Mouse (Mus musculus) layer of hippocampus, adult 9-10 months (tissue): ENCODE data around the gene Obsl1.

Source experiments
- DNase-seq: peaks from one replicate; pipeline ENCODE4 v3.0.0; 2022; ENCODE audit warnings: low spot score

Obsl1 gene

DNA sequence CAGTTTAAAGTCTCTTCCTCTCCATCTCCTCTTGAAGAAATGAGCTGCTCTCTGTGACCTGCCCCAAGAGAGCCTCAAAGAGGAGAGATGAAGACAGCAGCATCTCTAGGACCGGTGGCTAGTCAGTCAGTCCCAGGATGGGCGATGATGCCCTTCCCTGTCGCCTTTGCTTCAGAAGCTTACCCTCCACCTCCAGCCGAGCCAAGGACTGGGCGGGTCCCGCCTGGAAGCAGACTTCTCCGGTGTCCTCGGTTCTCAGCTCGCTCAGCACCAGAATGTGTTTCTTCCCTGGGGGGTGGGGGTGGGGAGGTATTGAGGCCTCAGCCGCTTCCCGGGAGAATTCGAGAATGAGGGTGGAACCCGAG is 19.2 kb downstream of the Obsl1 start:
- DNase-seq: no peak

DNA sequence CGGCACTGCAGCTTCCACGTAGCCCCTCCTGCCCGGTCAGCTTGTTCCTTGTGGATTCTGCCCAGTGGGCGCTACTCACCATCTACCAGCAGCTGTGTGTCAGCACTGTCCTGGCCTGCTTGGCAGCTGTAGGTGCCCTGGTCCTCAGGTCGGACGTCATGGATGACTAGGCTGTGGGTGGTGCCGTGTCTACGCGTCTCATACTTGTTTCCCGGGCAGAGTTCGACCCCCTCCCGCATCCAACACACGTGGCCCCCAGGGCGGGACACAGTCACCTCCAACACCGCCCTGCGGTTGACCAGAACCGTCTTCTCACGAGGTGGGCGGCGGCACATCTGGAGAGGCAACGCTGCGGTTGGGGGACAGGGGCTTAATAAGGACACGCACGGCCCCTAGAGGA is 19.7 kb downstream of the Obsl1 start:
- no peak for DNase-seq

DNA sequence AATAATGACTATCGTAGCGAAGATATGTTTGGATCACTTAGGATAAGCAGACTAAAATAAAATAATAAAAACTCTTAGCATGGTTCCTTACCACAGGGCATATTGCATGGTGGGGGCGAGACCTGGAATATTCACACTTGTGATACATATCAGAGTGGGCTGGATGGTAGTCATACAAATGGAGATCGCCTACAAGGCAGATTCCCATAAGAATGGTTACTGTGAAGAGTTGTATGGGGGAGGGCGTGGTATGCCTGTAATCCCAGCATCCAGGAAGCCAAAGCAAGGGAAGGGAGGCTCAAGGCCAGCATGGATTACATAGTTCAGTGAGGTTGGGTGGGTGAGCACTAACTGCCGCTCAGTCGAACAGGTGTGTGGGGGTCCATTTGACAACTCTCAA is 25.5 kb downstream of the Obsl1 start:
- DNase-seq: no peak

DNA sequence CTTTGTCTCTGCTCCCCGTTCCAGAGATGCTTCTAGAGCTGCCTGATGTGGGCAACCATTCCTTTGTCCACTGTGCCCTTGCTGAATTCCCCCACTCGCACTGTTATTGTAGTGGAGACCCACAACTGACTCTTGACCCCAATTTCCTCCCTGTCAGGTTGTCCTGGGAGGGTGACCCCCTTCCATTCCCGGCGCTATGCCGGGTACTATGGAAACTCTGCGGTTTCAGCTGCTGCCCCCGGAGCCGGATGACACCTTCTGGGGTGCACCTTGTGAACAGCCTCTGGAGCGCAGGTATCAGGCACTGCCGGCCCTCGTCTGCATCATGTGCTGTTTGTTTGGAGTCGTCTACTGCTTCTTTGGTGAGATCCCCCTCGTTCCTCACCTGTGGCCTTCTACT is 26.2 kb downstream of the Obsl1 start:
- DNase-seq: no peak

DNA sequence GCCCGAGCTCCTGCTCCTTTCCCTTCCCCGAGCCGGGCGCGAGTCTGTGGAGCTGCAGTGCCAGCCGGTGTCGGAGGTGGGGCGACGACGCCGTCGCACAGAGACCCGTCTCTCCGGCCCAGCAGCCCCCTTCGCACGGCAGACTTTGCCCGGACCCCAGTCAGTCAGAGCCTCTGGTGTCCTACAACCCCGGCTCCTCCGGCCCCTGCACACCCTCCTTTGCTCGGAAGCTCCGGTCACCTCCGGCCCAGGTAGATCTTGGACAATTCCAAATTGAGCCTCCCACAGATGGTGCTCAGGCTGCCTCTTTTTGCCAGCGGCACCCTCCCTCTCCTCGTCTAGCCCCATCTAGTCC is 26.6 kb downstream of the Obsl1 start:
- no peak for DNase-seq

DNA sequence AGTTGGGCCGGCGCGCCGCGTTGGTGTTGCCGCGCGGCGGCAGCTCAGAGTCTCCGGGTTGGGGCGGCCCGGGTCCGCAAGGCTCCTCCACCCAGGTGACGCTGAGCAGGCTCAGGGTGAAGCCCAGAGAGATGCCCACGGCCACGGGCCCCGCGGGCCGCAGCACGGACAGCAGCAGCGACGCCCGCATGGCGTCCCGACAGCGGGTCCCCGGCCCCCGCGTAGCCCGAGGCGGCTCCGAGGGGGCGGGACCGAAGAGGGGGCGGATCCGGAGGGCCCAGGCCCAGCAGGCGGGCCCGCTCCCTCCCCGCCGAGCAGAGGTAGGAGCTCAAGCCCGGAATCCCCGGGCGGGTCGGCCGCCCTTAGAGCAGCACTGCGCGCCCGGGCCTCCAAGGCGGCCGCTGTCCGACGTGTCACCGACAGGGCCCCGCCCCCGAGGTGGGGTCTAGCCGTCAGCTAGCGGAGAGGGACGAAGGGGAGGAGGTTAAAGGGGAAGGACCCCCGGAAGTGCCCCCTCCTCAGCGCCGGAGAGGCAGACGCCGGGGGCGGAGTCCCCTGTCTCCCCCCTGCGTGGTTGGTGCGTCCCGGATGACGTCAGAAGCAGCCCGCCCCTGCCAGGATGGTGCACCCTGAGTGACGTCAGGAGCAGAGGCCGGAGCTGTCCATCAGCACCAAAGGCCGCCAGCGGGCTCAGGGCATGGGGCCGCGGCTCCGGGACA is 27.2 kb downstream of the Obsl1 start, which contains the start of the genes Chpf and Tmem198:
Gene Chpf (minus strand): TSS at position 392 of the 719 bp plus-strand sequence.
Gene Tmem198 (plus strand): TSS at position 617 of the 719 bp plus-strand sequence.
- peak; percentile 90 for DNase-seq

DNA sequence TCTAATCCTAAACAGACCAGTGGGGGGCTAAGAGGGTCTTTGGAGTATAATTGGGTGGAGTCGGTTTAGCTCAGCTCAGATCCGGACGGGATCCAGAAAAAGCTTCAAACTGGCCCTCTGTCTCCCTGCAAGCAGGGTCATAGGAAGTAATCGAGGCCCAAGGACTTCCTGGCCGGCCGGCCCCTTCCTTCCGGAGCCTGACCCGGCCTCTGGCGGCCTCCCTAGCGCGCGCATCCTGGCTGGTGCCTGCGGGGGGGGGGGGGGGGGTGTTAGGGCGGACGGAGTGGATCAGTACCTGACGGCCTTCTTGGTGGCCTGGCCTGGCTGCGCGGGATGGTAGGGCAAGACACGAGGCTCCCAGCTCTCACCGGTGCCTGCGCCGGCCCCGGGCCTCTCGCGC is 27.8 kb downstream of the Obsl1 start:
- no peak for DNase-seq

DNA sequence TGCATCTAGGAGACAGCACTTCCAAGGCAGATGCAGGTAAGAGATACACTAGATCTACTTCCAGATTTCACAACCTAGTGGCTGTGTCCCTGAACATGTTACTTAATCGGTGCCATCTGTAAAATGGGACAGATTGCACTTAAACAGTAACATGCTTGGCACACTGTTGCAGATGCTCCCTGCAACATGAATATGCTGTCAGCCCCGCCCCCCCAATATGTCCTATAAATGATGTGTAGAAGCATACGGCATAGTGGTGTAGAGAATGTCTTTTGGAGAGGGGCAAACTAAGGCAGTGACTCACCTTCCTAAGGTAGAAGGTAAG is 28.3 kb downstream of the Obsl1 start:
- no peak for DNase-seq

DNA sequence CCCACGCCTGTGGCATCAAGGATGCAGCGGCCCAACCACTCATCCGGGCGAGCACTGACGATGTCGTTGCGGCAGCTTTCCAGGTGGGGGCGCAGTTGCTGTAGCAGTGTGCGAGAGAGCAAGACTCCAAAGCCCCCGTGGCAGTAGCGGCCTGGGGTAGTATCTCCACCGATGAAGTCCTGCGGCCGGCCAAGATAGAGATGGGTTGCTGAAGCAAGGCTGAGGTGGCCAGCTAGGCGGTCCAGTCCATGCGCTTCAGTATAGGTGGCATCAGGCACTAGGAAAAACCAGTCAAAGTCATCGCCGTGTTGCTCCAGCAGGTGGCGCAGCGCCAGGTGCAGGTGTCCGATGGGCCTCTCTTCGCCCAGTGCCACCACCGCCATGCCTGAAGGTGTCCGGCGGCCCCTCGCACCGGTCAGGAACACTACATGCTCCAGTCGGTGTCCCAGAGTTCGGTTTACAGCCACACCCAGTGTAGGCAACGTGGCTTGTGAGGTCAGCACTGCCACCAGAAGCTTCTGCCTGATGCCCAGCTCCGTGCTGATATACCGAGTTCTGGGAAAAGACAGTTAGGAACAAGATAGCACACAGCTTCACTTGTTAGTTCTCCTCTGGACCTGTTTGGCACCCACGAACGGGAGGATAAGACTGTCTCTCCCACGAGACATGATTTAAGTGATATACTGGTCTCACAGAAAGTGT is 28.8 kb downstream of the Obsl1 start:
- DNase-seq: no peak

DNA sequence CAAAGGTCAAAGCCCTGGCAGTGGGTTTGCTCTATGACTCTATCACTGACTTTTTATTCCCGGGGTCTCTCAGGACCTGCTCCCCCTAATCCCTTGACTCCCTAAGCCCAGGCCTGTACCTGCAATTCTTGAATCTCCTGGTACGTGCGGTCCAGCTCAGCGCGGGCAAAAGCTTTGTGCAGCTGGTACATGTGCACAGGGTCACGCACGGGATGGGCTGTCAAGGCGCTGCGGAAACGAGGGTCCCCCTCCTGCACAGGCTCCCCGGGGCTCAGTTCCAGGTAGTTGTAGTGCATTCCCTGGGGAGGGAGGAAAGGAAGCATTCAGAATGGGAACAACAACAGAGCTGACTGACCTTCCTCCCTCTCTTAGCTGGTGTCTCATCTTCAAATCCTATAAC is 29.8 kb downstream of the Obsl1 start:
- no peak for DNase-seq

DNA sequence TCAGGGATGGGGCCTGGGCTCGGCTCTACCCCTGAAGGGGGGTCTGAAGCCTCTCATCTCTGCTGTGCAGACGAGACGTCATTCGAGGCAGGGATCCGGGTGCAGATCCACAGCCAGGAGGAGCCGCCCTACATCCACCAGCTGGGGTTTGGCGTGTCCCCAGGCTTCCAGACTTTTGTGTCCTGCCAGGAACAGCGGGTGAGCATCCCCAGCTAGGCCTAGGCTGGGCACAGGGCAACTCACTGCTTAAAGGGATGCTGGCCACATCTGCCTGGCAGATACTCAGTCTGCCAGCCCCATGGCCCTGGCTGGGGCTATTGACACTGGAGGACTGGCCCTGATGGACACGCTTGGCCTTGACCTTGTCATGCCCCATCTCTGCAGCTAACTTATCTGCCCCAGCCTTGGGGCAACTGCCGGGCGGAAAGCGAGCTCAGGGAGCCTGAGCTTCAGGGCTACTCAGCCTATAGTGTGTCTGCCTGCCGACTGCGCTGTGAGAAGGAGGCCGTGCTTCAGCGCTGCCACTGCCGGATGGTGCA is 36.9 kb downstream of the Obsl1 start:
- DNase-seq: no peak

DNA sequence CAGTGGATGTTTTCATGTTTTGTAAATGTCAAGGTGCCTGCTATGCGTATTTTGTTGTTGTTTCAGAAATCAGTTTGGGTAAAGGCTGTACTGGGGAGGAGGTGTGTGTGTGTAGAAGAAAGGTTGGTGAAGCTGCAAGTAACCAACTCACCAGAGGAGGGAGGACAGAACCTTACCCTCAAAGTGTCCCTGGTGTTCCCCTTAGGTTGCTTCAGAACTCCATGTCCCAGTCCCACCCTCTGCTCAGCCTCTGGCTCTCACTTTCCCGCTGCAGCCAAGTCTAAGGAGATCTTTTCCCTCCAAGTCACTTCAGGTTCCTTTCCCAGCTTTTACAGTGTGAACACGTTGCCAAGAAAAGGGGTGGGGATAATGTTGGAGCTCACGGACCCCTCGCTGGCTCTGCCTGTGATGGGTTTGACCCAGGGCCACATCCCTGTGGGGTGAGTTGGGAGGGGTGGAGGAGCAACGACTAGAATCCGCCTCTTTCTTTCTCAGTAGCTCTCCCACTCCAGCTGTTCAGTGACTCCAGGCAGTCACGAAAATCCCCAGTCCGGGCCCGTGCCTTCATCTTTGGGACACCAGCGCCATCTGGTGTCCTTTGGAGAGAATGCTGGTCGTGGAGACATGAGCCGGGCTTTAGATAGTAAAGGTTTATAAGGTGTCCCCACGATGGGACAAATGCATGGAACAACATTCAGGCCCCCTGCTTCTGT is 38.9 kb downstream of the Obsl1 start:
- peak; percentile 77 for DNase-seq

DNA sequence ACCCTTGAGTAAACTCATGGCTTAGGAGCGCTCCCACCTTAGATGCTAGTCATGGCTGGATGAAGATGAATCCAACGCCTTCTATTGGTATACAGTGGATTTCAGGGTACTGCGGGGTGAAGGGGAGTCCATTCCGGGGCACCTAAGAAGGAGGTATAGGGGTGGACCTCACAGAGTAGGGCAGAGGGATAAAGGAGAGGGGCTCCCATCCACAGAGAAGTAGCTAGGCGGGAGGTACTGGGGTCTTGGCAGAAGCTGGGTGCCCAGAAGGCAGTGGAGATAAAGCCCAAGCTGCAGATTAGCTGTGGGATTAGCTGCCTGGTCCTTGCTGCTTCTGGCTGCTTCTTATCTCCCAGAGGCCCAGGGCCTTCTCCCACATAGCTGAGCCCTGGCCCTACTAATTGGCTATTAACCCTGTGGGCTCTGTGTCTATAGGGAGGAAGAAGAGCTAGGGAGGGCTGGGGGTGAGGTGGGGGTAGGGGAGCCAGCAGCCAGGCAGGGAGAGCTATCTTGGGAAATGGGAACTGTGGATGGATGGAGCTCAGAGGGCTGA is 42.5 kb downstream of the Obsl1 start:
- no peak for DNase-seq

DNA sequence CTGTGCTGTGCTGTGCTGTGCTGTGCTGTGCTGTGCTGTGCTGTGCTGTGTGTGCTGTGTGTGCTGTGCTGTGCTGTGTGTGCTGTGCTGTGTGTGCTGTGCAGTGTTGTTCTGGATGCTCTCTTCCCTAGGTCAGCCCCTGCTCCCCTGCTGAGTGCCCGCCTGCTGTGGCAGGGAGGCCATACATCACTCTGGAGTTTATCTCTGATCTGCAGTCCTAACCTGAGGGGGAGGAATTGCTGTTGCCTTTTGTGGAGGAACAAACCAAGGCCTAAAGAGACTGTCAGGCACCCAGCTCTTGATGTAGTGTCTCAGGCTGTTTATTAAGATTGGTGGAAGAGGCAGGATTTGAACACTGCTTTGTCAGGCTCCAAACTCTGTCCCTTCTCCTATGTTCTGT is 43.6 kb downstream of the Obsl1 start:
- DNase-seq: no peak

DNA sequence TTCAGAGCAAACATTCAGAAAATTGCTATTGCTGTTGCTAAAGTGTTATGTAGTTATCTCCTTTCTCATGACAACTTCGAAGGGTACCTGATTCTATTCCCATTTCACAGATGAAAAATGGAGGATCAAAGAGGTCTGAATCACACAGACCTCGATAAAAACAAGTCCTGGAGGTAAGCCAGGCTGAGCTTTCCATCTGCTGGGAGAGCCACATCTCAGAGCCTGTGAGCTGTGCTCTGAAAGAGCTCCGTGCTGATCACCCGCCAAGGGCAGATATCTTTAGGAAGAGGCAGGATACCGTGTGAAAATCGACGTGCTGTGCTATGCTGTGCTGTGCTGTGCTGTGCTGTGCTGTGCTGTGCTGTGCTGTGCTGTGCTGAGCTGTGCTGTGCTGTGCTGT is 46.0 kb downstream of the Obsl1 start:
- no peak for DNase-seq

DNA sequence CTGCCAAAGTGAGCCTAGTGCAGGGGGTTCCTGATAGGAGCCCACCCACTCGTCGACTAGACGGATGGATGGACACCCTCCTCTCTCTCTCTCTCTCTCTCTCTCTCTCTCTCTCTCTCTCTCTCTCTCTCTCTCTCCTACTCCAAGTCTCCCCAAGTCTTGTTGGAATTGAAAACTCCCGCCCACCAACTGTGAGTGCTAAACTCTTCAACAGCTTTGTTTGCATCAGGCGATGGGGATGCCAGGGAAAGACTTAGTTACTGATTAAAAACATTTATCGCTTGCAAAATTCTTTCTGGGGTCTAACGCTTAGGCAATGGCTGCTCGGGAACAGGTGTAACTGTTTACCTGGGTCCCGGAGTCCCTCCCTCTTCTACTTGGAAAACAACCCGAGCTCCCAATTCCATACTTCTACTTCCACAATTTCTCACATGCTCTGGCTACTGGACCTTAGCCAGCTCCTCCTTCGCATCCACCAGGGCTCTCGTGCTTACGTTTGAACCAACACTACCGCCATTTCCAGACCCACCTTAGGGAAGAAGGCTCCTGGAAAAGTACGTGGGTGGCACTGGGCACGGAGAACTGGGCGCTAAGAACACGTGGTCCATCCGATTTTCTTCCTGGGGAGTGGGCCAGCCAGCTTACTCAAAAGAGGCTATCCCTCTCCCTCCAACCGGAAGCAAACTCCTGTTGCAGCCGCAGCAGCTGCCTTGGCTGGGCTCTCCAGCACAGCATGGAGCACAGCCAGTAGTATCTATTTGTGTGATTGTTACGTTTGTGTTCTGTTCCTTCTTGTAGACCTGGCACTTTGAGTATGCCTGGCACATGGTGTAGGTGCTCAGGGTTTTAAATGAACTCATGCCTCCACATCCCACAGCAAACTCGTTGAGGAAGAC is 47.2 kb downstream of the Obsl1 start:
- DNase-seq: no peak

DNA sequence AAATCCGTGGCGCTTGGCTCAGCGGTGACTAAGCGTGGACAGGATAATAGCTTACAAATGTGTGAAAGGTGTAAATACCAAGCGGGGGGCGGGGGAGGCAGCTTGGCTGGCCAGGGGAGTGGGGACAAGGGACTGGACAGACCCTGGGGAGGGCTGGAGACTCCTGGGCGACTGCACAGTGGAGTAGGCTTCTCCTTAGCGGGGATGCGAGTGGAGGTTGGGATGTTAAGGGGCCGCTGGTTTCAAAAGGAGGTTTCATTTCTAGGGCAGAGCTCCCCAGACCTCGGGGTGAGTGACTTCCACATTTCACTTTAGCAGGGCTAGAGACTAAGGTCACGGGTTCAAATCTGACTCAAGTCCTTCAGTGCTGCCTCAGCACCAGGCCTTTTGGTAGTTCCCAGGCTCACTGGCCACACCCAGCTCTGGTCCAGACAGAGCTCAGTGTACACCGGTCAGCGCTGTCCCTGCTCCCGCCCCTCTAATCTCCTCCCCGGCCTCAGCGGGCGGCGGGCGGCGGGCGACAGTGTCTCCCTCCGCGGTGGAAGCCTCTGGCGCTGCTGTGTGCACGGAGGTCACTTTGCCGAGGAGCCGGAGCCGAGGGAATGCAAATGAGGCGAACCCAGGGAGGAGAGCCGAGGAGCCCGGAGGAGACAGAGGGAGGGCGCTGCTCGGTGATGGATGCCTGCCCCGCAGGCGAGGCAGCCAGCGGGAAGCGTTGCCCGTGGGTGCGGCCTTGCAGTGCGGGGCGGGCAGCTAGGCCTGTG is 48.0 kb downstream of the Obsl1 start:
- DNase-seq: no peak

DNA sequence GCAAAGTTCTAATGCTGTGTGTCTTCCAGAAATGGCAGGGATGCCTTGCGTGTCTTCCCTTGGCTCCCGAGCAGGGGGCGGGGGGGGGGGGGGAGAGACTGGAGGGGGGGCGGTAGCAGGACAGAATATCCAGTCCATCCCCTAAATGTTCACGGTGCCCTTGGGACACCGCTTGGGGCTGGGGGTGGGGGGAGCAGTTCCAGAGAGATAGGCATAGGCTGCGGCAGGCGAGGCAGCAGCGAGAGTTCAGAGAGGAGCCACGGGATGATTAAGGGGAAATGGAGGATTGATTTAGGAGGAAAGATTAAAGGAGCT is 48.6 kb downstream of the Obsl1 start:
- no peak for DNase-seq

DNA sequence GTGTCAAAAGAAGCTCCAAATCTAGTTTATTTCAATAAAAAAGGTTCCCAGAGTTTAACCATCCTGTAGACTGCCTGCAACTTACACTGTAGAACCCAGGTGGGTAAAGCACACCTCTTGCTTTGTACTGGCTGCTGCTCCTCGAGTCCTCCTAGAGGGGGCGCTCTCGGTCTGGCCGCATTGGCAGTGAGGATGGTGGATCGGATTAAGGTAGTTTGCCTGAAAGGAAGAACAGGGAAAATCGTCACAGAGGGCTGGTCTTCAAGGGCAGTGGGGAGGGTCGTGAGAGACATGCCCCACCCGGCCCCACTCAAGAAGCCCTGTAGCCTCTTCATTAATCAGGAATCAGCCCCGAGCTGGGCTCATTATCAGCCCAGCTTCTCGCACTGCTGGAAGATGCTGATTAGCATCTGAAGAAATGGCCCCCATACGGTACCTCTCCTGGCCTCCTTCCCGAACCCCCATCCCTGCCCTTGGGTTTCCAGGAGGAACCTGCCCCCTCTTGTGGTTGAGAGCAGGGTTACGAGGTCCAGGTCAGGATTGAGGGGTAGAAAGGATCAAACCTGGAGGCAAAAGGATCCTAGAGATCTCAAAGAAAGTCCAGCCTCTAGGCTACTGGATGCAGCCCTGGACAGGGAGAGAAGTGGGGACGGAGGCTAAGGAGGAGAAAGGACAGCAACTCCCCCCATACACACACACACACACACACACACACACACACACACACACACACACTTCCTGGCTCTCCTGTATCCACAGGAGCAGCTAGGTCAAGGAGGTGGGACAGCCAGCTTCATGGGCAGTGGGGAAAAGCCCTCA is 49.3 kb downstream of the Obsl1 start:
- no peak for DNase-seq

DNA sequence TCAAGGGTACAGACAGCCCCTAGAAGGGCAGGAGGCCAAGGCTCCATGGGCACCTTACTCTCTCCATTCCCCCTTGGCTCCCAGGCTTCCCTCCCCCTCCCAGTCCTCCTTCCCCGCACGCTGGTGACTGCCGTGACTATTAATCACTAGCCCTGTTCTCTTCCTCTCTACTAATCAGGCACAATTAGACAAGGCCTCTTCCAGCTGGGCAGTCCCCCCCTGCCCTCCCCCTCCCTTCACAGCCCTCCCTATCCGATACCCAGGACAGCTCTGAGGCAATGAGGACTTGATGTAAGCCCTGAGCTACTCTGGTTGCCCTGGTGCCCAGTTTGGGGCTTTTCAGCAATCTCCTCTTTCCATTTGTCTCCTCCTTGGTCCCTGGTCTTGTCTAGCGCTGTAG is 50.3 kb downstream of the Obsl1 start:
- no peak for DNase-seq
